Mouse (Mus musculus) NIH3T3 (cell line): ENCODE data around the gene Arl6ip4.

Source experiments
- DNase-seq: peaks from one replicate; pipeline ENCODE4 v3.0.0-alpha.2; 2012; ENCODE audit warnings: low read depth

Arl6ip4 gene

GRCm38 (mm10) chr5:124093852-124094604 lies 21.9 kb upstream of the Arl6ip4 start:
- DNase-seq, result no peak

- DNase-seq, result no peak
Measured at GRCm38 (mm10) chr5:124095077-124095581, 20.8 kb upstream of the Arl6ip4 start.

- peak; percentile 93 for DNase-seq
Measured at GRCm38 (mm10) chr5:124095596-124096232, 20.2 kb upstream of the Arl6ip4 start, which contains the start of gene Abcb9. Abcb9 (minus strand) TSS chr5:124095798.

- no peak for DNase-seq
Measured at GRCm38 (mm10) chr5:124098923-124099322, 17.0 kb upstream of the Arl6ip4 start.

- DNase-seq, result no peak
Measured at GRCm38 (mm10) chr5:124100128-124101044, 15.5 kb upstream of the Arl6ip4 start.

GRCm38 (mm10) chr5:124102326-124102725 lies 13.6 kb upstream of the Arl6ip4 start:
- DNase-seq, result no peak

- DNase-seq, result no peak
Measured at GRCm38 (mm10) chr5:124103020-124103419, 12.9 kb upstream of the Arl6ip4 start.

- no peak for DNase-seq
Measured at GRCm38 (mm10) chr5:124103552-124103951, 12.3 kb upstream of the Arl6ip4 start.

- DNase-seq, result peak; percentile 81
Measured at GRCm38 (mm10) chr5:124111077-124111741, 4.7 kb upstream of the Arl6ip4 start.

GRCm38 (mm10) chr5:124111742-124112497 lies 4.0 kb upstream of the Arl6ip4 start, which contains the start of gene Ogfod2:
Ogfod2 (plus strand) TSS chr5:124112297.
- peak; percentile 99 for DNase-seq

GRCm38 (mm10) chr5:124112531-124112930 lies 3.4 kb upstream of the Arl6ip4 start:
- DNase-seq, result peak; percentile 26

- peak; percentile 75 for DNase-seq
Measured at GRCm38 (mm10) chr5:124113030-124113429, 2.9 kb upstream of the Arl6ip4 start.

GRCm38 (mm10) chr5:124114276-124115025 lies 1.4 kb upstream of the Arl6ip4 start:
- no peak for DNase-seq

GRCm38 (mm10) chr5:124115531-124115930 lies 358 bp upstream of the Arl6ip4 start:
- DNase-seq, result peak; percentile 63

GRCm38 (mm10) chr5:124119204-124119603 lies 3.3 kb downstream of the Arl6ip4 start:
- no peak for DNase-seq

GRCm38 (mm10) chr5:124122357-124122756 lies 6.5 kb downstream of the Arl6ip4 start:
- DNase-seq, result no peak

GRCm38 (mm10) chr5:124125093-124125492 lies 9.2 kb downstream of the Arl6ip4 start:
- no peak for DNase-seq

GRCm38 (mm10) chr5:124134261-124134660 lies 18.4 kb downstream of the Arl6ip4 start:
- no peak for DNase-seq

GRCm38 (mm10) chr5:124138066-124138465 lies 22.2 kb downstream of the Arl6ip4 start:
- no peak for DNase-seq

- no peak for DNase-seq
Measured at GRCm38 (mm10) chr5:124149028-124149427, 33.1 kb downstream of the Arl6ip4 start.
